Mouse (Mus musculus) embryonic fibroblast, embryonic 13.5 days (primary cell): ENCODE results near the gene Tmem251.

ENCODE experiments used
- CTCF ChIP-seq: IDR thresholded peaks from 2 replicates; pipeline ENCODE4 v1.5.1; 2011; ENCODE audit warnings: mild to moderate bottlenecking, control low read depth, low read length, moderate library complexity, borderline replicate concordance; ENCODE audit not compliant: insufficient read depth
- POLR2A ChIP-seq: IDR thresholded peaks from 2 replicates; pipeline ENCODE4 v1.6.1; 2011; ENCODE audit warnings: low read depth, mild to moderate bottlenecking, control low read depth, low read length, moderate library complexity

- TF ChIP-seq CTCF (no peak), POLR2A (no peak)
These were observed 28.0 kb downstream of the Tmem251 start for GRCm38 (mm10) chr12:102771601-102772000.
